Mouse (Mus musculus) left cerebral cortex, adult 2 months (tissue): Measurements from ENCODE around the gene Flii. TPM values are rescaled to one million over a fixed set of nuclear protein-coding genes. Genes with fewer than 3 reads are reported as not detected.

ENCODE experiments used
- DNase-seq, 2 experiments: peaks; one replicate each; pipeline ENCODE4 v3.0.0; 2021 to 2022; ENCODE audit warnings: low spot score in 2 of 2, mixed read lengths in 1 of 2; ENCODE audit errors: extremely low spot score in 1 of 2
- H3K27ac ChIP-seq: fragments of 200-600 bp; 2 replicates; pipeline ENCODE4 v1.8.1; 2022
- H3K4me3 ChIP-seq: fragments of 200-600 bp; 2 replicates; pipeline ENCODE4 v1.8.1; 2022
- CTCF ChIP-seq: fragments of 200-600 bp; IDR thresholded peaks from 2 replicates; pipeline ENCODE4 v1.8.1; 2022; ENCODE audit warnings: antibody characterized with exemption, mild to moderate bottlenecking, moderate library complexity
- intact Hi-C: fragments of 180-260 bp; cut with DNase I; formaldehyde crosslinking; loops from one replicate; pipeline ENCODE4 v1.15.1; 2025
- total RNA-seq, 2 experiments: library from RNA; stranded (reverse); gene quantifications; 2 replicates each; pipeline ENCODE4 v1.2.3; 2021

The Flii gene
- total RNA-seq, 2 experiments from 2014 or later = 65.0 to 65.3 TPM

DNA sequence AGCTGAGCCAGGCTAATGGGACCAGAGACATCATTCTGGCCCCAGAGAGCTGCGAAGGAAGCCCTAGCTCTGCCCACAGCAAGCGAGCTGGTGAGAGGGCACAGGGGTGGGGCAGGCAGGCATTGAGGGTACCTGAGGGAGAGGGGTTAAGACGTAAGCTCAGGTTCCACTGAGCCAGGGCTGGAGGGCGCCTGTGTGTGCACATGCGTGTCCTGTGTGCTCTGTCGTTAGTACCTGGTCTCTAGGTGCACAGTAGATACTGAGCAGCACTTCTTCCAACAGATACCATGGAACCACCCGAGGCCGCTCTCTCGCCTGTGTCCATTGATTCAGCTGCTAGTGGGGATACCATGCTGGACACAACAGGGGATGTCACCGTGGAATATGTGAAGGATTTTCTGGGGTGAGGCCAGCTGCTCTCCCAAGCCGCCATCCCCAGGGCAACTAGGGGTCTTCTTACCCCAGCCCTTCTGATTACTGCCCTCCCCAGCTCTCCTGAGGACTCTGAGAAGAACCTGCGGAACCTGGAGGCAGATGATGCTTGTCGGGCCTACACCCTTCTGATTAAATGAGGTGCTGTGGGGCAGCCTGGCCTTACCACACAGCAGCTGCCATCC, 14.3 kb downstream of the Flii start:
- no peak for DNase-seq
- no peak overlapping the region for H3K4me3 ChIP-seq
- intact Hi-C loops = no loop called here
- no peak overlapping the region for H3K27ac ChIP-seq
- TF ChIP-seq CTCF = no peak

DNA sequence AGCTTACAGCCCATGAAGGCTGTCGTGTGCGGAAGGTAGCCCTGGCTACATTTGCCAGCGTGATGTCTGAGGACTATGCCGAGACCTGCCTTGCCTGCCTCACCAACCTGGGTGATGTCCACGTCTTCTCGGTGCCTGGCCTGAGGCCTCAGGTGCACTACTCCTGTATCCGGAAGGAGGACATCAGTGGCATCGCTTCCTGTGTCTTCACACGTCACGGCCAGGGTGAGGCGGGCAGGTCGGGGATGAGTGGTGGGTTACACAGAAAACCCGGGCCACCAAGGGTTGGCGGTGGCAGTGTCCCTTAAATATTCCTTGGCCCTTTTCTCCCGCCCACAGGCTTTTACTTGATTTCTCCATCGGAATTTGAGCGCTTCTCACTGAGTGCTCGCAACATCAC, 15.0 kb downstream of the Flii start:
- Histone ChIP-seq H3K4me3 (no peak overlapping the region), H3K27ac (no peak overlapping the region)
- intact Hi-C loops = no loop called here
- no peak for DNase-seq
- no peak for TF ChIP-seq CTCF

DNA sequence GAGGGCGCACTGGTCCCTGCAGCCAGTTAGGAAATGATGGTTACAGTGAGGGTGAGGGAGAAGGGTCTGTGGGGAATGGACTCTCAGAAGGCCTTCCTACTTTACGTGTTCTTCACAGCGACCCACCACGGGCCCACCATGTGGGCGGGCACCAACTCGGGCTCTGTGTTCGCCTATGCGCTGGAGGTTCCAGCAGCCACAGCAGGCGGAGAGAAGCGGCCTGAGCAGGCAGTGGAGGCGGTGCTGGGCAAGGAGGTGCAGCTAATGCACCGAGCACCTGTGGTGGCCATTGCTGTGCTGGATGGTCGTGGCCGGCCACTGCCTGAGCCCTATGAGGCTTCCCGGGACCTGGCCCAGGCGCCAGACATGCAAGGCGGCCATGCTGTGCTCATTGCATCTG, 15.8 kb downstream of the Flii start:
- Histone ChIP-seq H3K27ac (no peak overlapping the region), H3K4me3 (no peak overlapping the region)
- no peak for DNase-seq
- intact Hi-C loops = no loop called here
- no peak for TF ChIP-seq CTCF

DNA sequence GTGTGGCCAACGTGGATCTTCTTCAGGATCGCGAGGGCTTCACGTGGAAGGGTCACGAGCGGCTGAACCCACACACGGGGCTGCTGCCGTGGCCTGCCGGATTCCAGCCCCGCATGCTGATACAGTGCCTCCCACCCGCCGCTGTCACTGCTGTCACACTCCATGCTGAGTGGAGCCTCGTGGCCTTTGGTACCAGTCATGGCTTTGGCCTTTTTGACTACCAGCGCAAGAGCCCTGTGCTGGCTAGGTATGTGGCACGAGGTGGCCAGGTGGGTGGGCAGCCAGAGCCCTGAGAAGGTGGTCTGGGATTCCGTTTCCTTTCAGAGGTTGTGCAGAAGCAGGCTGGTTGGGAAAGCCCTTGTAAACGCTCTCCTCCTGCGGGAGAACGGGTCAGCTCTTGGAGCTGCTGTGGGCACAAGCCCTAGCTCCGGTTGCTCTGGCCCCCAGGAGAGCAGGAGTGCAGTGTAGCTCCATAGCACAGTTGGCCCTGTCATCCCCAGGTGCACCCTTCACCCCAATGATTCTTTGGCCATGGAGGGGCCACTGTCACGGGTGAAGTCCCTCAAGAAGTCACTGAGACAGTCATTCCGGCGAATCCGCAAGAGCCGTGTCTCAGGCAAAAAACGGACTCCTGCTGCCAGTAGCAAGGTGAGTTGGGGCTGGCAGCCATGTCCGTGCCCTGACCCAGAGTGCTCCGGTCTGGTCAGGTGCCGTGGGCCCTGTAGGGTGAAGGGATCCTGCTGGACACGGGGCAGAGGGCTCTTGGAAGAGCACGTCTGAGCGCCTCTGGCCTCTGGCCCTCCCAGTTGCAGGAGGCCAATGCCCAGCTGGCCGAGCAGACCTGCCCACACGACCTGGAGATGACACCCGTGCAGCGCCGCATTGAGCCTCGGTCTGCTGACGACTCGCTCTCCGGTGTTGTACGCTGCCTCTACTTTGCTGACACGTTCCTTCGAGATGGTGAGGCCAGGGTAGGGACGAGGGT, 17.3 kb downstream of the Flii start:
- DNase-seq = peak in 1 of 2 experiments; percentile 8
- intact Hi-C loops = no loop called here
- H3K4me3 ChIP-seq = no peak overlapping the region

DNA sequence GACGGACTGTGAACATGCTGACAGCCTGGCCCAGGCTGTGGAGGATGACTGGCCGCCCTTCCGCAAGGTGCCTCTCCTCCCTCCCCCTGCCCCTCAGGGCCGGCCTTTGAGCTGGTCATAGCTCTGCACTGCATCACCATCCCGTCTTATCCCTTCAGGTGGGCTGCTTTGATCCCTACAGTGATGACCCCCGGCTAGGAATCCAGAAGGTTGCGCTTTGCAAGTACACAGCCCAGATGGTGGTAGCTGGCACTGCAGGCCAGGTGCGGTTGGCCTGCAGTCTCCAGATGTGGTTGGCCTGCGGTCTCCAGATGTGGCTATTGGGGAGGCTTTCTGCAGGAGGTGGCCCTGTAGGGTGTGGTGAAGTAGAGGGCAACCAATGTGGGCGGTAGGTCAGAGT, 18.4 kb downstream of the Flii start:
- peak in 1 of 2 experiments; percentile 9 for DNase-seq
- no peak for TF ChIP-seq CTCF
- Histone ChIP-seq H3K4me3 (no peak overlapping the region), H3K27ac (no peak overlapping the region)
- intact Hi-C loops = no loop called here

More for the DNA sequence above, 17.3 kb downstream of the Flii start:
- no peak overlapping the region for H3K27ac ChIP-seq
- no peak for TF ChIP-seq CTCF

DNA sequence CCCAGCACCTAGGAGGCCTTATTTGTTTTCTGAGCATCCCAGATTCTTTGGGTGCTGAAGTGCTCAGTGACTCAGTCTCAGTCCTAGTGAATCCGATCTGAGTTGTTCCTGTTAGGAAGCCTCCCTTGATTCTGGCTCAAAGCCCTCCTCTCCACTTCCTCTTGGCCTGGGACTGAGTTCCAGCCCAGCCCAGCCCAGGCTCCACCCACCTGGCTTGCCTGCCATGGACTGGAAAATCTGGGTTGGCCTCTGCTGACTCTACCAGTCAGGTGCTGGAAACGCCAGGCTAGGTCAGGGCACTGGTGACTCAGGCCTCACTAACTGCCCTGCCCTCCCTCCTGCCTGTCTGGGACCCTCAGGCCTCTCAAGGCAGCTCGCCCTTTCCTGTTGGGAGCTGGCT, 19.4 kb downstream of the Flii start:
- DNase-seq = peak in 1 of 2 experiments; percentile 31
- Histone ChIP-seq H3K4me3 (no peak overlapping the region), H3K27ac (peak overlapping the region; percentile 58; the same call in 1 of the 2 replicates)
- no peak for TF ChIP-seq CTCF
- intact Hi-C loops = no loop called here

DNA sequence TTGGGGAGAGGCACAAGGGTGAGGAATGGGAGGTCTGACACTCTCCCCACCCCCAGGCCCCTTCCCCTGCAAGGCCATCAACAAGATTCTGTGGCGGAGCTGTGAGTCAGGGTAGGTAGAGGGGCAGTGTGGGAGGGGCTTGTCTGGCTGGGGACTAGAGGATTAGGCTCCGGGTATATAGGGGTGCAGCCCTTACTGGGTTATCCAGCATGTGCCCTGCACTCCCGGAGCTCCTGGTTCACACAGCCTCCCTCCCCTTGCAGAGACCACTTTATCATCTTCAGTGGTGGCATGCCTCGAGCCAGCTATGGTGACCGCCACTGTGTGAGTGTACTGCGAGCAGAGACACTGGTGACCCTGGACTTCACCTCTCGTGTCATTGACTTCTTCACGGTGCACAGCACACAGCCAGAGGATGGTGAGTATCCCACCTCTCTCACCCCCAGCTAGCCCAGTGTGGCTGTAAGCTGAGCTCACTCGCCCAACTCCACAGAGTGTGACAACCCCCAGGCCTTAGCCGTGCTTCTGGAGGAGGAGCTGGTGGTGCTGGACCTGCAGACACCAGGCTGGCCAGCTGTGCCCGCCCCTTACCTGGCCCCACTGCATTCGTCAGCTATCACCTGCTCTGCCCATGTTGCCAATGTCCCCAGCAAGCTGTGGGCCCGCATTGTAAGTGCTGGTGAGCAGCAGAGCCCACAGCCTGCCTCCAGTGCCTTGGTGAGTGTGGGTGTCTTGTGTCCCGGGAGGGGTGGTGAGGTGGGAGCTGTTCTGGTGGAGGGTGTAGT, 20.2 kb downstream of the Flii start:
- intact Hi-C loops = no loop called here
- H3K4me3 ChIP-seq = no peak overlapping the region
- DNase-seq = peak in 1 of 2 experiments; percentile 18
- TF ChIP-seq CTCF = no peak
- peak overlapping the region; percentile 55 for H3K27ac ChIP-seq

DNA sequence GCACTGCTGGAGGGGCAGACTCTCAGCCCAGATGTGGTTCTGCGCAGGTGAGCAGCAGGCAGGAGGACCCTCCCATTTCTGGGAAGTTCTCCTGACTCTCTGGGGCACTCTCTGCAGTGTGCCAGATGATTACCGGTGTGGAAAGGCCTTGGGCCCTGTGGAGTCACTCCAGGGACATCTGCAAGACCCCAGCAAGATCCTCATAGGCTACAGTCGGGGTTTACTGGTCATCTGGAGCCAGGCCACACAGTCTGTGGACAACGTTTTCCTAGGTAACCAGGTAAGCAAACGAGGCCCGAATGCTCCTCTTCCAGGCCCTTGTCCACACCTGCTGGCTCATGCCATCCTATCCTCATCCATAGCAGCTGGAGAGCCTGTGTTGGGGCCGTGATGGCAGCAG, 21.0 kb downstream of the Flii start:
- intact Hi-C loops = no loop called here
- Histone ChIP-seq H3K27ac (peak overlapping the region; percentile 55; the same call in 1 of the 2 replicates), H3K4me3 (no peak overlapping the region)
- TF ChIP-seq CTCF = no peak
- DNase-seq = peak in 1 of 2 experiments; percentile 9

DNA sequence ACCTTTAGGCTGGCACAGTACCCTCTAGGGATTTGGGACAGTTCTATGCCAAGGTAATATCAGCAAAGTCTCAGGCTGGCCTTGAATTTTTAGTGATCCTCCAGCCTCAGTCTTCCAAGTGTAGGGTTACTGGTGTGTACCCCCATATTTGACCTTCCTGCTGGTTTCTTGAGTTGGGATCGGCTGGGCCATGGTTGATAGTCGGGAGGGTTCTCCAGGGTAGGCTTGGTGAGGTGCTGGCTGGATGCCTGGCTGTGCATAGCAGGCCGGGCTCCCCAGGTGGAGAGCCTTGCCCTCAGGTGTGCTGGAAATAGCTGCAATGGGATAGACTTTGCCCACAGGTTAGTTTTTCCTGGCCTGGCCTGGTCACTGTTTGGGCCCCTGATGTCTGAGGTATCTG, 21.8 kb downstream of the Flii start:
- Histone ChIP-seq H3K4me3 (no peak overlapping the region), H3K27ac (no peak overlapping the region)
- intact Hi-C loops = no loop called here
- DNase-seq = no peak
- no peak for TF ChIP-seq CTCF

DNA sequence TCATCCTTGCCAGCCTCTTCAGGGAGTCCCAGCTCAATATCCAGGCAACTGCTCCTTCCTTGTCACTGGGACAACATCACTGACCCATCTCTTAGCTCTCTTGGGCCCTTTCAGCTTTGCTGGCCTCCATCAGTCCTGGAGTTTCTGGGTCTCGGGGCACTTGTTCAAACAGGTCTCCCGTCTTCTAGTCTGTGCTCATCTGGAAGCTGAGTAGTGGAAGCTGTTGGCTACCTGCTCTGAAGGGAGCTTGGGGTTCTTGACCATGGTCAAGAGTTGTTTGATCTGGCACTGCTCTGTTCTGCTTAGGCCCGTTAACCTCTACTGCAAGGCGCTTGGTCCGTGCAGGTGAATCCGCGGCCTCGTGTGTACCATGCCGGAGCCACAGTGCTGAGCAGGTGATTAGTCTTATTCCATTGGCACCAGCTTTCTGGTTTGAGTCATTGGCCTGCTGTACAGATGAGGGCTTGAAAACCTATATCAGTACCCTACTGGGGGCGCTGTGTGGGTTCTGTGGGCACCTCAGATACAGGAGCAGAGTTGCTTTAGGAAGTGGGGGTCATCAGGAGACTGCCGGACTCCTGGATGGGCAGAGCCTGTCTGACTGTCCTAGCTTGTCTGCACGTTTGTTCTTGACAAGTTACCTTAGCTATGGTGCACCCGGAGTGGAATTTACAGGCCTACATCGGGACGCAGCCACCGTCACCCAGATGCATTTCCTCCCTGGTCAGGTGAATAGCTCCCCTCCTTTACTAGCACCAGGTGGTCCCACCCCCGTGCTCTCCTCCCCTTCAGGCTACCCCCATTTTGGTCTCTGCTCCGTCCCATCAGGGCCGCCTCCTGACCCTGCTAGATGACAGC, 22.8 kb downstream of the Flii start:
- intact Hi-C loops = no loop called here

DNA sequence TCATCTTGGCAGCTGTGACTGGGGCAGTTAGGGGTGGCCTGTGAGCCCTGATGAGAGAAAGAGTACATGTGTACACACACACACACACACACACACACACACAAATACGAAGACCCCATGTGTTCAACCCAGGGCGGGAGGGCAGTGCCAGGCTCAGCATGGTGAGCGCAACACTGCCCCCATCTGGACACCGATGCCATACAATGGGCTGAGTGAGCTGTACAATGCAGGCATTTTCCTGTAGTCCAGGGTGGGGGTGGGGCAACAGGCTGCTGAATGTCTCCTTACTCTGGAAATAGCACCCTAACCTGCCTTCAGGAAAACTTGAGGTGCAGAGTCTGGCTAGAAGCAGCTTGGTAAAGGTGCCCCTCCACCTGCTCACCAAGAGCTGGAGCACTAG, 23.9 kb downstream of the Flii start:
- peak overlapping the region; percentile 56 for H3K27ac ChIP-seq
- intact Hi-C loops = no loop called here
- peak; percentile 72 for DNase-seq
- peak; percentile 63 for TF ChIP-seq CTCF
- no peak overlapping the region for H3K4me3 ChIP-seq

More for the DNA sequence above, 22.8 kb downstream of the Flii start:
- TF ChIP-seq CTCF = no peak
- peak in 1 of 2 experiments; percentile 8 for DNase-seq
- Histone ChIP-seq H3K27ac (peak overlapping the region; percentile 56), H3K4me3 (no peak overlapping the region)
